Mouse (Mus musculus) cerebellum, adult 8-10 months (tissue): ENCODE data around the gene Ifi27l2b.
"Not testable (repeated sequence)": the region's sequence is repeated elsewhere in the genome, so short reads cannot be mapped to it uniquely, and the experiment has no call there.

ENCODE experiments used
- DNase-seq: peaks from one replicate; pipeline ENCODE4 v3.0.0; 2022

Ifi27l2b gene

DNA sequence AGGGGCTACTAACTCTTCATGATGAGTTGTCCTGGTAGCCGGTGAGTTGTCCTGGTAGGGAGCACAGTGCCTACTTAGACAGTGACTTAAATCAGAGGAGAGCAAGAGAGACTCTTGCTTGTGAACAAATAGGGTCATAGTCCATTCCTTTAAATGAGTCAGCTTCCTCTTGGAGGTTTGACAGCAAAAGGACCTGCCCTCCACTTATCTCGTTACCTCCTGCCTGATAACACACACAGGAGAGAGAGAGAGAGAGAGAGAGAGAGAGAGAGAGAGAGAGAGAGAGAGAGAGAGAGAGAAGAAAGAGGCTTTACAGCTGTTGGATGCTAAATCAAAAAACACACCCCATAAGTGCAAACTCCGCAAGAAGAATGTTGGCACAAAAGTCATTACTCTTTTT, at the start of gene Ifi27l2b:
Ifi27l2b (minus strand) TSS at position 84 of the 400 bp plus-strand sequence.
- DNase-seq: no peak

GRCm38 (mm10) chr12:103504402-103504801, 47.4 kb upstream of the Ifi27l2b start:
- no peak for DNase-seq

GRCm38 (mm10) chr12:103503300-103503699, 46.3 kb upstream of the Ifi27l2b start:
- no peak for DNase-seq

- no peak for DNase-seq
Measured at GRCm38 (mm10) chr12:103499261-103499660, 42.2 kb upstream of the Ifi27l2b start.

- DNase-seq: no peak
Measured at GRCm38 (mm10) chr12:103498768-103499167, 41.7 kb upstream of the Ifi27l2b start.

- peak; percentile 40 for DNase-seq
Measured at GRCm38 (mm10) chr12:103494486-103494885, 37.5 kb upstream of the Ifi27l2b start.

DNA sequence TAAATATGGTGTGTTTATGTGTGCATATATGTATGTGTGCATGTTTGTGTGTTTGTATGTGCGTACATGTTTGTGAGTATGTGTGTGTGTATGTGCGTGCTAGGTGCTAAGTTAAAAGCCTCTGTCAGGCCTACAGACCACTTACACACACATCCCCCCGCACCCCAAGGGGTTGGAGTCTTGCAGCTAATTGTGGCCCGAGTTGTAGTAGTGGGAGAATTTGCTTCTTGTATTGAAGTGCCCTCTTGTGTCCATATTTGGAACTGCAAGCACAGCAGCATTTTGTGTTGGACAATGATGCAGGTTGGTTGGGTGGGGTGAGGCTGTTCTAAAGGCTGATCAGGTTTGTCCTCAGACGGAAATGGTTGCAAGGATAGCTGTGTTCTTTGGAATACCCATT, 35.7 kb upstream of the Ifi27l2b start:
- DNase-seq: peak; percentile 78

- DNase-seq: no peak
Measured at GRCm38 (mm10) chr12:103491091-103491730, 34.2 kb upstream of the Ifi27l2b start.

GRCm38 (mm10) chr12:103487750-103488149, 30.7 kb upstream of the Ifi27l2b start:
- DNase-seq: no peak

- DNase-seq: no peak
Measured at GRCm38 (mm10) chr12:103487276-103487675, 30.3 kb upstream of the Ifi27l2b start.

DNA sequence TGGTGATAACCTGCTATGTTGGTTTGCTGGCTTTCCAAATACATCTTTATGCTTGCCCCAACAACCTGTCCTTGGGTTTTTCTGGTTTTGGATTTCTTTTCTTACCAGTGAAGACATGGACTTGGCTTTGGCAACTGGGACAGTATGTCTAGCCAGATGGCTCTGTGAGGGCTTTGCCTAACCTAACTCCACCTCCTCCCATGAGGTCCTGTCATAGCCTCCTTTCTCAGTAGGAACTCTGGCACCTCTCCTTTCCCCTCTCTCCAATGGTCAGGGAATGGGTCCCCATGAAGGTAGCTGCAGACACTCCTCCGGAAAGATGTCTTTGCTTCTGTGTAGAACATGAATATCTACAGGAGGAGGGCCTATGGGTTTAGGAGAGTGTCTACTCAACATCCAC, 29.7 kb upstream of the Ifi27l2b start:
- DNase-seq: peak; percentile 58

- DNase-seq: not testable (repeated sequence)
Measured at GRCm38 (mm10) chr12:103484200-103484972, 27.4 kb upstream of the Ifi27l2b start.

DNA sequence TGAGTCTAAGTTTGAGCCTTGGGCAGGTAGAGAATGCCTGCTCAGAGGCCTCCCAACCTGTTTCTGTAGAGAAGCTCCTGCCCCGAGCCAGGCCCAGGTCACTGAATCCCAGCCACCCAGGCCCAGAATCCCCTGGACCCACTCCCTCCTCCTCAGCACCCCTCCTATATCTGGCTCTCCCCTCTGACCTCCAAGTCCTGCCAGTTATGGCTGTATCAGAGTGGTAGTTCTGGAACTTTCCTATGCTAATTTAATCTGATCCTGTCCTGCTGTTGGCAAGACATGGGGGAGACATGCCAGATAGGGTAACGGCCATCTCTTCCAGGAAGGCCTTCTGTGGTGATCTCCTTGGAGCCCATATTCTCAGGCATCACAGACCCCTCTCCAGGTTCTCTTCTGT, 25.8 kb upstream of the Ifi27l2b start:
- DNase-seq: no peak

DNA sequence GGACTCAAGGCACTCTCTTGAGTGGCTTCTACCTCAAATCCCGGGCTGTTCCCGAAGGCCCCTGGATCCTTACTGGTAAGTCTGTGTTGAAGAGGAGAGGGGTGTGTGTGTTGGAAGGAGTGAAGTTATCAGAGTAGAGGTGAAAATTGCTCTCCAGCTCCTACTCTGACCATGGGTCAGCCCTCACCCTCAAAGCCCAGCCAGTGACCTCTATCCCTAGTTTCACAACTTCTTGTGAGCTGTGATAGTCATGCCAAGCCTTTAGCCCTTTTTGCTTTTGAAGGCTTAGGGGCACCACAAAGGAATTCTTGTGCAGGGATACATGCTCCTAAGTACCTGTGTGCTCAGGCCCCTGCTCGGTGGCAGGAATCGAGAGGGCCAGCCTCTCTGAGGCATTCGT, 24.6 kb upstream of the Ifi27l2b start:
- no peak for DNase-seq

DNA sequence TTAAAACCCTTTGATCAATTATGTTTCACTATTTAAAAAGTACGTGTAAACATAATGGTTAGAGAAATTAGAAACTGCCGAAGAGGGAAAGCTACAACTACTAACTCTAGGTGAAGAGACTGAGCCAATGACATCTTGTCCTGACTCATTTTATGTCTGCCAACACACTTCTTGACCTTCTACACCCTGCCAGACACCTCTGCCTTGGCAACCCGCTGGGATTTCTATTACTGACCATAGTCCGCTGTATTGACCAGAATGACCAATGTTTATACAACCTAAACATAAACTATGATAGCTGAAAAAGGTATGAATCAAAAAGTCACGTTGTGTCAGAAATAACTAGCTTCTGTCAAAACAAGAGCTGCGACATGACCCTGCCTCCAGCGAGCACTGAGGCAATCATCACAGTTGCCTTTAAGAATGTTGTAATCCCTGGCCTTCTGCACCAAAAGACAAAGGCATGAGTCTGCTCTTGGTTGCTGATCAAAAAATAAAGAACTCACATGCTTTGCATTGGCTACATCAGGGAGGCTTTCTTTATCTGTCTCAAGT, 20.5 kb upstream of the Ifi27l2b start:
- no peak for DNase-seq

DNA sequence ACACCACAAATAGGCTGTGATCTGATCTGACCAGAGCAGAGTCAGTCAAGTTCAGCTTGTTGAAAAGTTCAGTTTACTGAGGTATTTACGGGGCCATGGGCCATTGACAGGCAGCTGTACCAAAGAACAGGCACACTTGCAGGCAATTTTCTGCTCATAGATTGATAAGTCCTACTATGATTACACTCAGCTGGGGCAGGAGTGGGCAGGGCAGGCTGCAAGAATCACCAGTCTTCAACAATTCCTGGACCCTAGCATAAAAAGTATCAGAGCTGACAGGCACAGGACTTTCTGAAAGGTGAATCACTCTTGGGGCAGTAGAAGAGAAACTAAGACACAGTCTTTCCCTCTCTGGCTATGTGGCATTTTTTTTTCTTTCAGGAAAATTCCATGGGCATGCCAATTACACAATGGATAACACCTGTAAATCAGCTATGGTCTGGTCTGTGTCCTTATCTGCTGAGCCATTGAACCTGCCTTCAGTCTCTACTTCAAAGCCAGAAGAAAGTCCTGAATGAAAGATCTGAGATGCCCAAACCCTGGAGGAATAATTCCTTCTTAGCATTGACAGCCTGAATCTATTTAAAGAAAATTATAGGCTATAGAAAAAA, 19.9 kb upstream of the Ifi27l2b start:
- DNase-seq: no peak

DNA sequence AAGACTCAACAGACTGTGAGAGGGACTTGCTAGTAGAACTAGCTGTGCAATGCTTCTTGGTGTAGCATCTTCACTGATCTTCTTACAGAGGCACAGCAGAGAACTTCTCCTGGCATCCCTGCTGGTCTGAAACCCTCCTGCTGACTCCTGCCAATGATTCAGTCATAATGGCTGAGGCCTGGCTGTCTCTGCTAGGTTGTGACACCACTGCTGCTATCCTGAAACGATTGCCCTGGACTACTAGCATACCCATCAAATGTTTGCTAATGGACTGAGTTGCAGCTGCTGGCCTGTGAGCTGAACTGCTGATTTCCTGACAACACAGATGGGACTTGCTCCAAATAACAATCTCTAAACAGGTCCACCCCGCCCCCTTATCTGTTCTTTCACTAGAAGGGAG, 17.5 kb upstream of the Ifi27l2b start:
- DNase-seq: no peak

GRCm38 (mm10) chr12:103456727-103457126, 296 bp downstream of the Ifi27l2b start:
- DNase-seq: not testable (repeated sequence)

GRCm38 (mm10) chr12:103453361-103453760, 3.7 kb downstream of the Ifi27l2b start:
- no peak for DNase-seq

DNA sequence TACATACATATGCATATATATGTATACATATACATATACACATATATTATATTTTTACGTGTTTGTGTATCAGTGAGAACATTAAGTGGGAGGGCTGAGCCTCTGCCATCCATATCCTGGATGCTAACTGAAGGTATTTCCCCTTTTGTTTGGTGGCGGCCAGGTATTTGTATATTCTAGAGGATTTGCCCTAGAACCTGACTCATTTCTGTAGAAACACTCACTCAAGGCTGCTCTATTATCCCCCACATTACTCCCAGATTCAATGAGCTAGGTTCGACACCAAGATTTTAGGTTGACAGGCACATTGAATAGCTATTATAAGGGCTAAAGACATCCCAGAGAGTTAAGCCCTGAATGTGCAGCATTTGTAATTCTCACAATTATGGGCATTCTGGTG, 12.0 kb downstream of the Ifi27l2b start:
- DNase-seq: no peak

DNA sequence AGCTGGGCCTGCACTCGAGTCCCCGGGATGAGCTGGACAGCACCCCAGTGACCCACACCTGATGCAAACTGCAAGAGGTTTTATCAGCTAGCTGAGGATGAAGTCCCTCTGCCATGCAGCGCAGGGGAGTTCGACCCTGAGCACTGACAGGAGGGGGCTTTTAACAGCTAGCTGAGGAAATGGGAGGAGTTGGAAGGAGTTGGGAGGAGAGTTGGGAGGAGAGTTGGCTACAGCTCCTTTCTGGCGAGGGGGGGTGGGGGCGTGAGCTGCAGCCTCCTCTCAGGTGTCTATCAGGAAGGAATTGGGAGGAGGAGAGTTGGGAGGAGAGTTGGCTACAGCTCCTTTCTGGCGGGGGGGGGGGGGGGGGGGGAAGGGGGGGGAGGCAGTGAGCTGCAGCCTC, 12.8 kb downstream of the Ifi27l2b start:
- not testable (repeated sequence) for DNase-seq

DNA sequence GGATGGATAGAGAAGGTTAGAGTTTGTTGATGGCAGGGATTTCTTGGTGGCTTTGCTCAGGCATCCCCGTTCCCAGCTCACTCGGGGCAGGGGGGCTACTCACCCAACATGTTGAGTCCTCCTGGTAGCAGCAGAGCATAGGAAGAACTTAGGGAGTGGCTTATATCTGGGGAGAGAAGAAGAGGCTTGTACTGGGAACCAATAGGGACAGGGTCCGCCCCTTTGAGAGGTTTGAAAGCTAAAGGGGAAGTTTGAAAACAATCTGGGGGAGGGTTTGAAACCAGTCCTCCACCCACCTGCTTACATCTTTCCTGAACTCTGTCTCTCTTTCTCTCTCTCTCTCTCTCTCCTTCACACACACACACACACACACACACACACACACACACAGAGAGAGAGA, 13.5 kb downstream of the Ifi27l2b start, which contains the start of gene Ifi27l2a:
Ifi27l2a (minus strand) TSS at position 157 of the 400 bp plus-strand sequence.
- no peak for DNase-seq

DNA sequence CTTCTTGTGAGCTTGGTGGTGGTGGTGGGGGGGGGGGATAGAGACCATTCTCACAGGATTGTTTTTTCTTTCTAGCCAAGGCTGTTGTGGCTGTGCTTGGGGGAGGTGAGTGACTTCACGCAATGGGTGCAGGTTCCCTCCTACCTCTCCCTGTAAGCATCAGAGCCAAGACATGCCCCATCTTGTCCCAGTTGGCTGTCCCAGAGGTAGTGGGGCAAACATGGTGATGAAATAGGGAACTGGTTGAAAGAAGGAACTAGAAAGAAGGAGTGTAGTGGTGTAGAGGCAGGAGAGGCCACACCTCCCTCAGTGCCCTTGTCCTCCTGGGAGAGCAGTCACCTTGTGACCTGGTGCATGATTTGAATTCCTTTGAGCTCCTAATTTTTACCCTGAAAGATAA, 19.4 kb downstream of the Ifi27l2b start:
- DNase-seq: no peak

GRCm38 (mm10) chr12:103434861-103435260, 22.2 kb downstream of the Ifi27l2b start:
- no peak for DNase-seq
